Mouse (Mus musculus): ENCODE measurements around the gene Nwd2.

Gene Nwd2

DNA sequence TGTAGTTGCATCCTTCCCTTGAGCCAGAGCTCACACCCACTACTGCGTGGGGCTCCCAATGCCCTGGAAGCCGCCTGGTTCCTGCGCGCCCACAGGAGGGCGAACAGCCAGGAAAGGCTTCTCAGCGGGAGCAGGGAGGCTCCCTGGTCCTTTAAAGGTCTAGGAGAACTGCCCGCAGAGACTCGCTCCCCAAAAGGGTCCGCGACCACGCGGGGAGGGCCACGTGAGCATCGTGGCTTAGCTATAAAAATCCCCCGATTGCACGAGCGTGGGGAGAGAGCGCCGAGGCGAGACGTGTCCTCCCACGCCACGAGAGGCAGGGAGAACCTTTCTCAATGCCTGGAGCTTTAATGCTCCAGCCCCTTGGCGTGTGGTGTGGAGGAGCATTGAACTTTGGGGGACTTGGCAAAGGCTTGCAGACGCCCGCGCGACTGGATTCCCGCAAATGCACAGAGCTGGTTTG is at the start of gene Nwd2:
Gene Nwd2, plus strand, starts transcription at position 33 of the 463 bp plus-strand sequence.
- CTCF ChIA-PET, result interaction anchor here in 1 of 4 experiments (0.5 kb wide), 1 partner anchor 511 kb away, joined by 4 read pairs; no protein-coding TSS in a partner anchor

DNA sequence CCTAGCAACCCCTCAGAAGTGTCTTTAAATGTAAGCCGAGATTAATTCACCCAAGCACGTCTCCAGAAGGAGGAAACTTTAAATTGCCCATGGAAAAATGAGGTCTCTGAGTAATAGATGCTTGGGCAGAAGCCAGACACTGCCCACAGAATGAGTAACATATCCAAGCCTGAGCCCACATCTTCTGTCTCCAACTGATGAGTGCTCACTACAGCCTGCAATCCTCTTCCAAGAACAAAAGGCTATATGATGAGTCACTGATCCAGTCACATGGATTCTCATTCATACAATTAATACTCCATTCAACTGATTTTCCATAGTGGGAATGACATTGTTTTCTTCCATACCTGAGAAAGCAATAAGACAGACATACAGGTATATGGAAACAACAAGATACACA is 41.5 kb upstream of the Nwd2 start:
- POLR2A ChIA-PET, result no interaction called here
- CTCF ChIA-PET, result no interaction called here

More for the DNA sequence above, at the start of gene Nwd2:
- POLR2A ChIA-PET, result interaction anchor here in 2 of 4 experiments (0.6 to 0.8 kb wide), 2 partner anchors 16 to 303 kb away, joined by 3 read pairs; no protein-coding TSS in a partner anchor

DNA sequence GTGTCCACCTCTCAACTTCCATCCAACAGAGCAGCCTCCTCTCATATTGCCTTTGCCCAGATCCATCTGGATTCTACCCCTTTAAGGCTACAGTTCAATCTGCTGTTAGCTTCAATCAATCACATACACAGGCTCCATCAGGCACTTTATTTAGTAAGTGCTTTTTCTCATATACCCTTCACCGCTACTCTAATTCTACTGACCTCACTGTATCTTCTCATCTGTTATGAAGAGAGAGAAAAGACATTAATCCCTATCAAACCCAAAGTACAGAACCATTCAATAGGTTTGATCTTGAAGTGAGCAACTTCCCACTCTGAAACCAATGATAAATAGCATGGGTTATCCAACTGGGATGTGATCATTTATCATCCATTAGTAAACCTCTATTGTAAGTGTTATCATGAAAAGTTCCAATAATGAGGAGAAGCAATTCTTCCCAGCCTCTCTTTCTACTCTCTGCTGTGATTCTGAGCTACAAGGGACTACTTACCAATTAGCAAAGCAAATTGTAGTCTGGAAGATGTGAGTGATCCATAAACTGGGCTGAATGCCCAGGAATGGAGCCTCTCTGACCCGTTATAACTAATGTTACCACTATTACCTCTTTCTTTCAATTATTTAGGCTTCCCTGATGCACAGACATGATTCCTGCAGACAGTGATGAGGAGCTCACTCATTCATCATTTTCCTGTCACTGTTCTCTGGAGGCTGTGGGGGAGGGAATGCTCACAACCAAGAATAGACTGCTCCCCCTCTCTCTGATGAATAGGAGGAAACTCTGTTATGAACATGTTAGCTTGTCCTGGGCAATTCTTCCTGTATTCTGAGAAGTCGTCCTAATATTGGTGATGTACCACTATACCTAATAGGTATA is 31.9 kb upstream of the Nwd2 start:
- ChIA-PET POLR2A (interaction anchor here in 2 of 4 experiments (0.6 kb wide), 2 partner anchors 50 to 444 kb away, joined by 5 to 6 read pairs; no protein-coding TSS in a partner anchor), CTCF (no interaction called here)

DNA sequence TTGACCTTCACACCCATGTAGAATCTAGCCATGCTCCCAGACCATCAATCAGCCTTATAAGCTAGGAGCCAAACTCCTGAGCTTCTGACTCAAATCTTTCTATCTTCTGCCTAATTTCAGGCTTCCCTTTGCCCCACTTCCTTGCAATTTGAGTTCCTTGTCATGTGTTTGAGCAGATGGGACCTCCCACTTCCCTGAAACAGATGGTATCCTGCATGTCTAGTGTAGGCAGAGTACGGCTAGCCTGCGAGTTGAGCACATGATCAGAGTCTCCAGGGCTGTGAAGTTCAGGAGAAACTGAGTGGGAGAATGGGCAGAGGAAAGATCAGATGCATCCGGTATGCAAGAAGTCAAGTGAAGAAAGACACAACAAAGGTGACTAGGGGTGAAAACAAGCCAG is 24.8 kb upstream of the Nwd2 start:
- ChIA-PET POLR2A (interaction anchor here in 2 of 4 experiments (0.6 to 0.7 kb wide), 2 partner anchors 10 to 382 kb away, joined by 3 to 4 read pairs; no protein-coding TSS in a partner anchor), CTCF (interaction anchor here in 1 of 4 experiments (1.2 kb wide), 1 partner anchor 10 kb away, joined by 3 read pairs; no protein-coding TSS in a partner anchor)

DNA sequence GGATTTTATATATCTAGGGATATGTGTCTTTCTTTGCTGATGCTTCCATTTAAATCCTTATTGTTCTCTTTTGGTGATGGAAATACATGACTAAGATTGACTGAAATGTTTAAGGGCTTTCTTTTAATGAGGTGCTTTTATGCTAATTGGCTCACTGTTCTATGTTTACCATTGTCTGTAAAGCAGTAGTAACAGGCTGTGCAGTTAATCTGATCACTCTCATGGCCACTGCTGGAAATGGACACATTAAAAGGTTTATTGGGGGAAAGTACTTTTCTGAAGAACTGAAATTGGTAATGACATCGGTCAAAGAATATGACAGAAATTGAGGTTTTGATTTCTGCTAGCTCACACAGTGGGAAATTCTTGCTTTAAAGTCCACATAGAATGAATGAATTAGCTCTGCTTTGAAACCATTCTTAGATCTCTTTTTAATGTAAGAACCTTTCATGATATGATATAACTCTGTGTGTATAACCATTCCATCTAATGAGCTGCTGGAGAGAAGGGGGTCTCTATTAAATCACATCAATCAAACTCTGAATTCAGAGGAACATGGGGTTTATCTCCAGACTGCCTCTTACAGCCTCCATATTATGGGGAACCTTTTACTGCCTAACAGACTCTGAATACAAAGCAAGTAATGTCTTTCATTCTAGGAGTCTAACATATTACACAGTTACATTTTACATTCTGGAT is 20.9 kb upstream of the Nwd2 start:
- CTCF ChIA-PET, result no interaction called here
- POLR2A ChIA-PET, result no interaction called here

DNA sequence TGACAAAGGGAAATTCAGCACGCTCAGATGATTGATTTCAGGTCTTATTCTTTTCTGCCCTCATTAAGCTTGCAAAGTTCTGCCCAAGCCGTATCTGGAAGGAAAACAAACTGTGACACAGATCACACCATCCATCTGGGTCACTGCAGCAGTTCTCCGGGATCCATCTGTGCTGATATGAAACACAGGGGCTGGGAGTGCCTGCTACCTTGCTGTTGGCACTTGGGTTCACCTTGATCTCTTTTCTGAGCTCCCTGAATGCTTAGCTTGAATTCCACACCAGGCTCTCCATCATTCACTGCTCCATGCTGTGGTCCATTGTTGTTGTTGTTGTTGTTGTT is 20.4 kb upstream of the Nwd2 start:
- POLR2A ChIA-PET, result no interaction called here
- CTCF ChIA-PET, result interaction anchor here in 1 of 4 experiments (0.6 kb wide), 1 partner anchor 187 kb away, joined by 3 read pairs; no protein-coding TSS in a partner anchor

DNA sequence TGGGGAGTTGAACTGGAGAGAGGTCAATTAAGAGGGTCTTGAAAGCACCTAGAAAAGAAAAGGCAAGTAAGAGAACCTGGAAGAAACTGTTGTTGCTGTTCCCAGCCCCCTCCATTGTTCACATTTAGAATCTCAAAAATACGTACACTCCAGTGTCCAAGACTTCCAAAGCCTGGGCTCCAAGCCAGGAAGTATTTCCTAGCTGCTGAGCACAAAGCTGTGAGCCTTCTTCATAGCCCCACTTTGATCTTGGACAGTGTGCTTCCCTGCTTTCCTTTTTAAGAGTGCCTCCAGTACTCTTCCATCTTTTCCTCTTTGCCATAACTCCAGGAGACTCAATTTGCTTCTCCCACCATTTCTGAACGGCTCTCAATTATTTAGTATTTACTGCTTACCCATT is 14.3 kb upstream of the Nwd2 start:
- POLR2A ChIA-PET, result no interaction called here
- CTCF ChIA-PET, result no interaction called here

DNA sequence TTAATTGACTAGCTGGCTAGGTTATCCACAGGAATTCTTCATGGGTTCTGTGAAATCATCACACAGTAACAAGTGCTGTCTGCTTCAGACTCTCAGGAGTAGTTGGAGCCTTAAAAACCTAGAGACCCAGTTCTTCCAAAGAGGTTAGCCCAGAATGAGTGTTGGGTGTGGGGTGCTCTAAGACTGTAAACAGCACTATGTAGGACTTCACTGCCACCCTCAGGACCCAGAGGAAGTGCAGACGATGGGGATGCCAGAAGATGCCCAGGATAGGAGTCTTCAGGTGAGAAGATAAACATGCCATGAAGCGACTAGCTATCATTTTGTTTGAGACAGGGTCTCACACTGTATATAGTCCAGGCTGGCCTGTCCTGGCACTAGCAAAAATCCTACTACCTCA is 715 bp upstream of the Nwd2 start:
- ChIA-PET POLR2A (no interaction called here), CTCF (interaction anchor here in 1 of 4 experiments (0.6 kb wide), 1 partner anchor 283 kb away, joined by 3 read pairs; no protein-coding TSS in a partner anchor)

DNA sequence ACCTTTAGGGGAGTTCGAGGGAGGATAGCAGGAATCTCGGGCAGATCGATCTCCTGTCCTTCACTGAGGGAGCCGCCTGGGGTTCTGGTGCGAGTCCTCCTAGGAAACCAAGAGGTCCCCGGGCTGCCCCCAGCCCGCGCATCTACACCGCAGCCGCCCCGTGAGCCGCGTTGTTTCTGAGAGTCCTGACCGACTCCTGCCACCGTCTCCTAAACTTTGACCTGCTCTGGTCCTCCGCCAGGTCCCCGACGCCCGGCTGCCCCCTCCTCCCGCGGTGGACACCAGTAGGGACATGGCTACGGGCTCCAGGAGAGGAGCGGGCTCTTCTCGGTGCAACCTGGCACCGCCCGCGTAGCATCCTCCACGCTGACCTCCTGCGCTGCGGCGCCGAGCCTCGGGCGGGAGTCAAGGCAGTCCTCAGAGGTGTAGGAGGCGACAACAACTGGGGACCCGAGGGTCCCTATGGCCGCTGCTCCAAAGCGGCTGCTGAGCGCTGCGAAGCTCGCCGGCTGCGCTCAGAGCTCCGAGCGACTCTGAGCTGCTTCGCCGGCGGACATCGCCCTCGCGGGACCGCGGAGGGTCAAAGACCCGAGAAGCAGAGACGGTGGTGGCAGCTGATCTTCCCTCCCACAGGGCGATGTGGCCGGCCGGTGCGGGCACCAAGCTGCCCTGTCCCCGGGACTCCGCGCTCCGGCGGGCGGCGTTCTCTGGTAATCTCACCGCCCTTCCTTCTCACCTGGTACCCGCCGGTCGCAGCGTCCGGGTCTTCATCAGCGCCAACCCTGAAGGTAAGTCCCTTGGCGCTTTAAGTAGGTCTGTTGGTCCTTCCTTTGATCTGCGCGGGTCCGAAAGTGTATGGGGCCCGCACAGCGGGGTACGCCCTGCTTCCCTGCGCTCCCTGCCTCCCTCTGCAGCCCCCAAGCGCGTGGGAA is 897 bp downstream of the Nwd2 start:
- ChIA-PET POLR2A (interaction anchor here in 1 of 4 experiments (0.7 kb wide), 1 partner anchor 362 kb away, joined by 6 read pairs; no protein-coding TSS in a partner anchor), CTCF (interaction anchor here in 3 of 4 experiments (0.5 to 0.6 kb wide), 4 partner anchors 47 to 998 kb away, joined by 3 to 4 read pairs (median 3); no protein-coding TSS in a partner anchor)

DNA sequence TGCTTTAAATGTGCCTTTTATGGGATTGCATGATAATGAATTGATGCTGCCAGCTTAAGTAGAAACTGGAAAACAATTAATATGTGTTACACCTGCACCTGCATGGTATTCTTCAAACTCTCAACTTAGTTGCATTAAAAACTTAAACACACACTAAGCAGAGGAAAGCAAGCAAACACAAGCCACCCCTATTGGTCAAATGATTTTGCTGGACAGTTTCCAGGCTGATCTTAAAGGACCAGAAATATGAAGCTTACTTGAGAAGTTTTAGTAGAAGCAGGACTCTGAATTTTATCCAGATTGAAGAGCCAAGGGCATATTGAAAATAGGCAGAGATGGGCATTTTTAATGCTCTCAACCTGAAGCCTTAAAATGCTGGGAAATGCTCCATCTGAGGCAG is 2.9 kb downstream of the Nwd2 start:
- CTCF ChIA-PET, result no interaction called here
- POLR2A ChIA-PET, result no interaction called here

DNA sequence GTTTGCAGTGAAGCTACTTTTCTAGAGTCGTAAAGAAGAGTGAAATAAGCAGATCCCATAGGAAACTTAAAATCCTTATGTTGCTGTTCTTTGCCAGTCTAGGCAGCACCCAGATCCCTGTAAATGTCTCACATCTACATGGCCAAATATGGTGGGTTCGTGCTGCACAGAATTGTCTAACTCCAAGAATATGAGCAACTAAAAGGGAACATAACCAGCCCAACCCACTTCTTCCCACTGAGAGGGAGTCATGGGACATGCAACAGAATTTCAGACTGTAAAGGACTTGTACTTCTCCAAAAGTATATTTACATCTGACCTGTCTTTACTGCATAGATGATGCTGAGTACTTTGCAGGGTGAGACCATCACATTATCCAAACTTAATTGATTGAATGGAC is 3.8 kb downstream of the Nwd2 start:
- CTCF ChIA-PET, result no interaction called here

DNA sequence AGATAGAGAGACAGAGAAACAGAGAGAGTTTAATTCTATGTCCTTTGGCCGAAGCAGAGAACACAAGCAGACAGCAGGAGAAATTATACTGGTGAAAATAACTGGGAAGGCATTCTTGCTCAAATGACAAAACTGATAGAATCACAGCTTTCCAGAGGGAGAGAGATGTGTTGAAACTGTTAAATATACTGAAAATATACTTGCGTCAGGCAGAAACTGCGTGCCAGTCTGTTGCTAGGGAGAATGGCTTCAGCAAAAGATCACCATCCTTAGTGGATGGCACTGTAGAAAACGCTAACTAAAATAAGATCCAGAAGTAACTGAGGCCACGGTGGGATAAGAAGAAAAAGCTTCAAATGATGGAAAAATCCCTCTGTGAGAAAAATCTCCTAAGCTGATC is 18.0 kb downstream of the Nwd2 start:
- ChIA-PET POLR2A (no interaction called here), CTCF (no interaction called here)

More for the DNA sequence above, 3.8 kb downstream of the Nwd2 start:
- POLR2A ChIA-PET, result no interaction called here

DNA sequence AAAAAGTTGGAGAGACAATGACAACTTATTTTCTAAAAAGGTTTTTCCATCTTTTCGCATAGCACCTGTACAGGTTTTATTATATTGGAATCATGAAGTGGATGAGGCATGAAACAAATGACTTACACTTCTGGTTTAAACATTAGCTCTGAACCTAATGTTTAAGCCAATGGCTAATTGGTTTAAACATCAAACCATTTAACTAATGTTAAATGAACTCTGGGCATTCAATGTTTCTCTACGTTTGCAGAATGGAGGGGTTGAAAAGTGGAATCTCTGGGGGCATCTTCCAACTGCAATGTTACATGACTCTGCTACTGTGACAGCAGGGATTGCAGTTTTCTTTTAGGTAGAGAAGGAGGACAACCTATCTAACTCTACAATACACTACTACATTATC is 27.0 kb downstream of the Nwd2 start:
- ChIA-PET POLR2A (no interaction called here), CTCF (no interaction called here)

DNA sequence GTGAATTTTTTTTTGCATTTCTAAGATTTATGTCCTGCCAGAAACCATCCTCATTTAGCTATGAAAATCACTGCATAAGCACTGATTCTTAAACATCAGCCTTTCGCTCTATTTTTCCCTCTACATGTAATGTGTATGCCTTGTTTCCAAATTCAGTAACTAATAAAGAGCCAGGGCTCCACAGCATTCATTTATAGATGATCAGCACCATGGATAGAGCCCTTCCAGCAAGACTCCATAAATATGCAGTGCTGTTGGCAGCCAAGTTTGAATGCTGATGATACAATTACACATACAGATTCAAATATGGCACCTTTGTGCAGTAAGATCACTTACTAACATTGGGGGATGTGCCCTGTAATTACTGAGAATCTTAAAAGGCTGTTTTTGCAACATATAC is 40.2 kb downstream of the Nwd2 start:
- POLR2A ChIA-PET, result no interaction called here

DNA sequence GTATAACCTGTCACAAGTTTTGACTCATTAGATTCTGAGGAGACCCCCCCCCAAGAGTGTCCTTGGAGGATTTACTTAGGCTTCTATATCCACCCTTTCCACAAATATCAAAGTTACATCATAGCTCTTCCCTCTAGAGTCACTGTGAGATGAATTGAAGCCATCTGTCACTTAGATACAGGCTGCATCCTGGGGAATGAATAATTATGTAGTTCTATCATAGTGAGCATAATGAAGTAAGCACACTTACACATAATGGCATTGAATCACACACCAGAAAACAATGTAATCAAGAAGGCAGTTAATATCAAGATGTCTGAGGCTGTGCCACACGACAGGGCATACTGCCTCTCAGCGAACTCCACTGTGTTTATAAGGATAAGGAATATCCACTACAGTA is 47.9 kb downstream of the Nwd2 start:
- ChIA-PET POLR2A (no interaction called here), CTCF (interaction anchor here in 1 of 4 experiments (0.6 kb wide), 1 partner anchor 47 kb away, joined by 3 read pairs; no protein-coding TSS in a partner anchor)

More for the DNA sequence above, 40.2 kb downstream of the Nwd2 start:
- CTCF ChIA-PET, result no interaction called here

DNA sequence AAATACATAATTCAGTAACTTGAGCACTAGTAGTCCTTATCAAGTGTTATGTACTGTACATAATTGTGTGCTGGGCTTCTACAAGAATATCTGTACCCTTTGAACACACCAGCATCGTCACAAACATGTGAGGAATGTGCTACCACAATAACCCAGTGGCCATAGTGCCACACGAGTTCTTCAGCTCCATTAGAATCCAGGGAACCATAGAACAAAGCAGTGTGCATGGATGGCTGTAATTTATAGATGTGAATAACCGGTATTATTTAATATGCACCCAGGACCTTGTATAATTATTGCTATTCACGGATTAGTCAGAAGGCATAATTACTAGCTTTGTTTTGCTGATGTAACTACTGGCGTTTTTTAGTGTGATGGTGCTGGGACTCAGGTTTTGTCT is 48.3 kb downstream of the Nwd2 start:
- ChIA-PET CTCF (interaction anchor here in 1 of 4 experiments (0.6 kb wide), 1 partner anchor 47 kb away, joined by 3 read pairs; no protein-coding TSS in a partner anchor), POLR2A (no interaction called here)

DNA sequence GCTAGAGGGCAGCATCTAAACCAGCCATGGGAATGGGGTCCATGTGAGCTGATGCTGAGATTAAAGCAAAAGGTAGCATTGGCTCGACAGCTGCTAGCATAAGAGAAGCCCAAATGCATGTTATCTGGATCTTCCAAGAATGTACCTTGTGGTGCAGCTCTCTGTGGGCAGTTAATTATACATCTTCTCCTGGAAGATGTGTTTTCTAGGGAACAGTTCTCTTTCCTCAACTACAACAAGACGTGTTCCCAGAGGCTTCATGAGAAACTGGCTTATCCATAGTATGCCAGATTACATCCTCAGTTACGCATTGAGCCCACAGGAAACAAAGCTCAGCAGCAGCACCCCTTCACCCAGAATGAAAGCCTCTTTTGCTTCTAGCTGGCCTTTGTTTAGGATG is 80.1 kb downstream of the Nwd2 start:
- ChIA-PET CTCF (no interaction called here), POLR2A (no interaction called here)

DNA sequence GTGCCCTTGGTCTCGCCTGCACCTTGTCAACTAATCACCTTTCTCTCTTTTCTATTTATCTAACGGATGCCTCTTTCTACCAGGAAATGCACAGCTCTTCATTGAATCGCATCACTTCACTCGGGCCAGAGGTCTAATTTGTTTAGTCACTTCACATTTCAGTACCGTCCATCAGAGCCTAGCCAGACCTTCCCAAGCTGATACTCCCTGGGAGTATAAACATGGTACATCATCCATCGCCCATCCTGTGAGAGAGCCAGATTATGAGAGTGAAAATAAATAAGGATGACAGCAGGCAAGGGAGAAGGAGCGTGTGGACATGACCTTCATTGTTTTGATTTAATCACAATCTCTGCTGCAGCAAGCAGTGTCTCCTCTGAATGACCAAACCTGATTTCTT is 86.6 kb downstream of the Nwd2 start:
- POLR2A ChIA-PET, result no interaction called here
- CTCF ChIA-PET, result no interaction called here

DNA sequence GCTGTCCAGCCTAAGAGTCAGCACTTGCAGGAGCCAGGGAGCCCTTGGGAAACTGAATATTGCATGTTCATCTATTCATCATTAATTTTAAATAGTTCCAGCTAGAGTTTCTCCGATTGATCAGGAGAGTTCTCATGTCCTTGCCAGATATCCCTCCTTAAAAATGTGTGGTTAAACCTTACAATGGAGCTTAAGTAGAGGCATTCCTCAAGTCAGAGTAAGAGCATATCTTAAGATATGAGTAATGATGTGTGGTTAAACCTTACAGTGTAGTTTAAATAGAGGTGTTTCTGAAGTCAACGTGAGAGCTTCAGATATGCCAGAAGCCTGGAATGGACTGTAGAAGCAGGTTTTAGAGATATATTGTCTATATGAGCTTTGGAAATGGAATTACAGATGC is 94.5 kb downstream of the Nwd2 start:
- CTCF ChIA-PET, result no interaction called here
- POLR2A ChIA-PET, result no interaction called here

All from embryonic stem cell, embryonic (primary cell).